Mouse (Mus musculus): Measurements from ENCODE around the gene Bicdl1. TPM values are rescaled to one million over a fixed set of nuclear protein-coding genes. Genes with fewer than 3 reads are reported as not detected.

Bicdl1 gene
- polyA plus RNA-seq, 1 experiment from 2014 or later, result 16.7 TPM

DNA sequence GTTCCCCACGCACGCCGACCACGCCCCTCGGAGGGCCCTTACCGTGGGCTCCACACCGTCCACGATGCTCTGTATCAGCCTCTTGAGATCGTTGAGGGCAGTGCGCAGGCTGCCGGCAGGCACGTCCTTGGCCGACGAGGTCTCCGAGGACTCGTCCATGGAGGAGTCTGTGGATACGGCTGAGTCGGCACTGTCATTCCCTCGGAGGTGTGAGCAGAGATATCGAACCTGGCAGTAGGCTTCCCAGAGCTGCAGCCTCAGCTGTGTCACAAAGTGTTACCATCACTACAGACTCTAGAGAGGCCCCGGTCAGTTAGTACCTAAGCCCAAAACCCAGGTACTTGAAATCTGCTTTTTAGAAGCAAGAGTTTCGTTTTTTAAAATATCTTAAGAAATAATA lies 68.8 kb downstream of the Bicdl1 start:
- Histone ChIP-seq H3K9me3 (no peaks in the 10 kb centered on the region), H3K4me3 (replicated peaks) (no peak overlapping the region), H3K4me1 (peaks cover 10% of the 10 kb centered on the region), H3K4me2 (no peak overlapping the region), H3K9ac (no peak overlapping the region), H3K36me3 (replicated peaks) (no peaks in the 10 kb centered on the region; the same call in 1 of the 2 replicates), H3K27ac (no peak overlapping the region), H3K27me3 (no peaks in the 10 kb centered on the region)
- ATAC-seq (ENCODE audit: low FRiP score), result no peak
- 88% methylated on average over 22 of the region's 22 CpGs for WGBS

DNA sequence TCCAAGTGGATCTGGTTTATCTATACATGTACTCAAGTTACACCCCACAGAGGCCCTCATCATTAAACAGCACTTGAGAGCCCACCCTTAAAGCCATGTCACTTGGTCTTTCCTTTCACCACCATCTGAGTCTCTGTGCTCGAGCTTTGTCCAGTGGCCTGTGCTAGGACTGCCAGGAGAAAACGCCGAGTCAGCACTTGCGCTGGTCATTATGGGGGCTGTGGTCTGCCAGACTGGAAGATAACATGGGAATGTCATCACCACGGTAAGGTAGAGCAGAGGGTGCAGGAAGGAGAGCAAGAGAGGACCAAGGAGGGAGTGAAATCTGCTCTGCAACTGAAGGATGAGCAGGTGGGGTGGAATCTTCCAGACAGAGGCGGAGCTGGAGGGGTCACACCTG lies 73.1 kb downstream of the Bicdl1 start:
- no peaks in the 10 kb centered on the region for H3K9me3 ChIP-seq
- no peak overlapping the region for H3K27ac ChIP-seq
- no peaks in the 10 kb centered on the region for H3K4me1 ChIP-seq
- no peaks in the 10 kb centered on the region for H3K36me3 ChIP-seq (replicated peaks)
- H3K4me3 ChIP-seq (replicated peaks), result no peak overlapping the region
- no peak overlapping the region for H3K9ac ChIP-seq
- H3K27me3 ChIP-seq, result 0 out of 2 replicates have a peak, but pooled peaks cover 3% of the 10 kb centered on the region
- WGBS, result 87% methylated on average over 6 of the region's 6 CpGs
- no peak overlapping the region for H3K4me2 ChIP-seq
- ATAC-seq (ENCODE audit: low FRiP score), result no peak

GRCm38 (mm10) chr5:115657234-115657633 lies 74.2 kb downstream of the Bicdl1 start:
- no peaks in the 10 kb centered on the region for H3K36me3 ChIP-seq (replicated peaks)
- no peak overlapping the region for H3K27ac ChIP-seq
- peaks cover 6% of the 10 kb centered on the region for H3K4me1 ChIP-seq
- 0 out of 2 replicates have a peak, but pooled peaks cover 3% of the 10 kb centered on the region for H3K27me3 ChIP-seq
- H3K4me2 ChIP-seq, result no peak overlapping the region
- no peak overlapping the region for H3K9ac ChIP-seq
- no peak for ATAC-seq (ENCODE audit: low FRiP score)
- no peak overlapping the region for H3K4me3 ChIP-seq (replicated peaks)
- 68% methylated on average over 1 of the region's 1 CpGs for WGBS
- H3K9me3 ChIP-seq, result no peaks in the 10 kb centered on the region

GRCm38 (mm10) chr5:115656677-115657076 lies 74.7 kb downstream of the Bicdl1 start:
- WGBS, result 83% methylated on average over 6 of the region's 6 CpGs
- Histone ChIP-seq H3K9ac (no peak overlapping the region), H3K9me3 (no peaks in the 10 kb centered on the region), H3K27me3 (0 out of 2 replicates have a peak, but pooled peaks cover 3% of the 10 kb centered on the region), H3K4me1 (peaks cover 11% of the 10 kb centered on the region), H3K27ac (no peak overlapping the region), H3K4me2 (no peak overlapping the region), H3K4me3 (replicated peaks) (no peak overlapping the region), H3K36me3 (replicated peaks) (no peaks in the 10 kb centered on the region)
- no peak for ATAC-seq (ENCODE audit: low FRiP score)

DNA sequence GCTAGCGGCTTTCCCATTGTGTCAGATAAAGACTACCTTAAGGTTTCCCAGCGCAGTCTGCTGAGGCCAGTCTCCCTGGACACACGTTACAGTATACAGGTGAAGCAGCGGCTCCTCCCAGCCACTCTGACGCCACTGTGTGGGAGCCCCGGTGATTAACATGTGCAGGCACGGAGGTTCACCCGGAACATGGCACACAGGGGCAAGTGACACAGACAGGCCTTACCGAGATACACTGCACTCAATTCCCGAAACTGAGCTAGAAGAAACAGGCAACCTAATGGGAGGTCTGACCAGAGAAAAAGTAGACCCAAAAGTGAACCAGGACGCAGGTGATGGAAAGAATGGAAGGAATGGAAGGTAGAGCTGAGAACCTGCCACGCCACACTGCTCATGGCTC lies 77.6 kb downstream of the Bicdl1 start:
- ATAC-seq (ENCODE audit: low FRiP score), result no peak
- Histone ChIP-seq H3K36me3 (replicated peaks) (peaks cover 3% of the 10 kb centered on the region; the same call in 1 of the 2 replicates), H3K4me3 (replicated peaks) (no peak overlapping the region), H3K9me3 (no peaks in the 10 kb centered on the region), H3K27me3 (0 out of 2 replicates have a peak, but pooled peaks cover 3% of the 10 kb centered on the region), H3K4me1 (peaks cover 14% of the 10 kb centered on the region), H3K27ac (no peak overlapping the region), H3K9ac (no peak overlapping the region), H3K4me2 (no peak overlapping the region)
- WGBS, result 91% methylated on average over 12 of the region's 12 CpGs

DNA sequence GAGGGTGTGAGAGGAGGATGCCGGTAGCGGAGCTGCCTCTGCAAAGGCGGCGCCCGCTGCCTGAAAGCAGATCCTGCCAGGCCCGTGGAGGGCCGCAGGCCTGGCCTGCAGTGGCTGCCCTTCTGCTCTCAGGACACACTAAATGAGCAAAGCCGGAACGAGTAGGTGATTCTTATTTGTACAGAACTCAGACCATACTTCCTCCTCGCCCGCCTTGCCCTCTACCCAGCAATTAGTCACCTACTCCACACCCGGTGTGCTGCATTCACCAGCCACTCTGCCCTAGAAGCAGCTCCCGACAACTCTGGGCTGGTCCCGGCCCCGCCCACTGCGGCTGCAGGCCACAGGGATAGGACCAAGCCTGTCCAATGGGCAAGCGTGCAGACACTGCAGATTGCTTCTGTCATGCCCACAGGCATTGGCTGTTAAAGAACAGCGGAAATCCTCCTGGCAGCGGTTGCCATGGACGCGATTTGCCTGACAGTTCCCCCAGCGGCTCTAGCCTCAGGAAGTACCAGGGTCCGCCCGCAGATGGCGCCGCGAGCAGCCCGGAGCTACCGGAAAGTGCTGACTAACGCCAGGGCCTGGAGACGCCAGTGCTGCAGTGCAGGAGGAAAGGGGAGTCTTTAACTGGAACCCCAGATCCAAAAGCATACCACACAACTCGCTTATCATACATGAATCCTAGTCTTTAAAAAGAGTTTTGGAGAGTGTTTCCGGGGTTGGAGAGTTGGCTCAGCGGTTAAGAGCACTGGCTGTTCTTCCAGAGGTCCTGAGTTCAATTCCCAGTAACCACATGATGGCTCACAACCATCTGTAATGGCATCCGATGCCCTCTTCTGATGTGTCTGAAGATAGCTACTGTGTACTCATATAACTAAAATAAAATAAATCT lies 78.5 kb downstream of the Bicdl1 start:
- peak; percentile 100 for ATAC-seq (ENCODE audit: low FRiP score)
- no peaks in the 10 kb centered on the region for H3K9me3 ChIP-seq
- H3K4me1 ChIP-seq, result peaks cover 14% of the 10 kb centered on the region
- H3K27ac ChIP-seq, result peak overlapping the region; percentile 80
- 3% methylated on average over 35 of the region's 35 CpGs for WGBS
- H3K4me3 ChIP-seq (replicated peaks), result peak overlapping the region; percentile 43
- H3K4me2 ChIP-seq, result peak overlapping the region; percentile 72
- H3K9ac ChIP-seq, result peak overlapping the region; percentile 58
- 0 out of 2 replicates have a peak, but pooled peaks cover 3% of the 10 kb centered on the region for H3K27me3 ChIP-seq
- H3K36me3 ChIP-seq (replicated peaks), result peaks cover 11% of the 10 kb centered on the region; the same call in 1 of the 2 replicates

- 0 out of 2 replicates have a peak, but pooled peaks cover 3% of the 10 kb centered on the region for H3K27me3 ChIP-seq
- peak overlapping the region; percentile 72; the same call in 1 of the 2 replicates for H3K4me2 ChIP-seq
- H3K36me3 ChIP-seq (replicated peaks), result peaks cover 20% of the 10 kb centered on the region
- no peaks in the 10 kb centered on the region for H3K9me3 ChIP-seq
- no peak for ATAC-seq (ENCODE audit: low FRiP score)
- 90% methylated on average over 10 of the region's 10 CpGs for WGBS
- H3K4me1 ChIP-seq, result peaks cover 14% of the 10 kb centered on the region
- H3K4me3 ChIP-seq (replicated peaks), result no peak overlapping the region; the same call in 1 of the 2 replicates
- peak overlapping the region; percentile 58; the same call in 1 of the 2 replicates for H3K9ac ChIP-seq
- H3K27ac ChIP-seq, result no peak overlapping the region
Measured at GRCm38 (mm10) chr5:115651821-115652220, 79.6 kb downstream of the Bicdl1 start.

DNA sequence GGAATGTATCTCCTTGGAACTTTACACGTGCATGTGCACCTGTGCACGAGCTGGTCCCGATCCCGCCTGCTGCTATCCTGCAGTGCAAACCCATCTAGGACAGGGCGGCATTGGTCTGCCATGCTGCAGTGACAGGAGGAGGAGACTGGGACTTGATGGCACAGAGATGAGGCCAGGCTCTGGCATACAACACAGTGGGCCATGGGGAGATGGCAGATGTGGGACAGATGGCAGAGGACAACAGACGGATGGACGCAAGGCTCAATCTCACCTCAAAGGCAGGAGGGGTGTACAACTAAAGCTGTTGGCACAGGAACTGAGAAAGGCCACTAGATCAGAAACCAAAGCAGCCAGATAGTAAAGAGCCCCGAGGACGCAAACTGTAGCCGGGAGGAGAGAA lies 80.5 kb downstream of the Bicdl1 start:
- no peak overlapping the region for H3K9ac ChIP-seq
- 93% methylated on average over 10 of the region's 10 CpGs for WGBS
- peaks cover 30% of the 10 kb centered on the region for H3K36me3 ChIP-seq (replicated peaks)
- ATAC-seq (ENCODE audit: low FRiP score), result no peak
- H3K27ac ChIP-seq, result no peak overlapping the region
- H3K4me2 ChIP-seq, result no peak overlapping the region
- peaks cover 14% of the 10 kb centered on the region for H3K4me1 ChIP-seq
- H3K27me3 ChIP-seq, result 0 out of 2 replicates have a peak, but pooled peaks cover 2% of the 10 kb centered on the region
- H3K4me3 ChIP-seq (replicated peaks), result no peak overlapping the region
- H3K9me3 ChIP-seq, result no peaks in the 10 kb centered on the region

DNA sequence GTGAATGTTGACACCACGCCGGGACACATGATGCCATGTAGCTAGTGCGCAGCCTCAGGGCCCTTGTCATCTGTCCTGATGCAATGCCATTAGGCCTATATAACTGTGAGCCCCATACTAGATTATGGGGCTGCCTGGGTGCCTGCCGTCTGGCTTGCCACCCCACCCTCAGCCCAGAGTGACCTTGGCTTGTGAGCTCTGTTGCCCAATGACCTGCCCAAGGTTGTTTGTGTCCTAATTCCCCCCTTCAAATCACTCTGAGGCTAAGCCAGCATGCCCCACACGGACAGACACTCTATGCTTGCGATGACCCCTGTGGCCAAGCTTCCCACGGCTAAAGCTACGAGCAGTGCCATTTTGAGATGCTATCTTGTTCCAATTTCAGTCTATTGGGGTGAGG lies 81.7 kb downstream of the Bicdl1 start:
- H3K27me3 ChIP-seq, result no peaks in the 10 kb centered on the region
- H3K36me3 ChIP-seq (replicated peaks), result peaks cover 41% of the 10 kb centered on the region
- H3K27ac ChIP-seq, result no peak overlapping the region
- WGBS, result 89% methylated on average over 8 of the region's 8 CpGs
- no peak overlapping the region for H3K4me2 ChIP-seq
- H3K4me3 ChIP-seq (replicated peaks), result no peak overlapping the region
- H3K9me3 ChIP-seq, result no peaks in the 10 kb centered on the region
- no peak overlapping the region for H3K9ac ChIP-seq
- peaks cover 14% of the 10 kb centered on the region for H3K4me1 ChIP-seq
- ATAC-seq (ENCODE audit: low FRiP score), result no peak

DNA sequence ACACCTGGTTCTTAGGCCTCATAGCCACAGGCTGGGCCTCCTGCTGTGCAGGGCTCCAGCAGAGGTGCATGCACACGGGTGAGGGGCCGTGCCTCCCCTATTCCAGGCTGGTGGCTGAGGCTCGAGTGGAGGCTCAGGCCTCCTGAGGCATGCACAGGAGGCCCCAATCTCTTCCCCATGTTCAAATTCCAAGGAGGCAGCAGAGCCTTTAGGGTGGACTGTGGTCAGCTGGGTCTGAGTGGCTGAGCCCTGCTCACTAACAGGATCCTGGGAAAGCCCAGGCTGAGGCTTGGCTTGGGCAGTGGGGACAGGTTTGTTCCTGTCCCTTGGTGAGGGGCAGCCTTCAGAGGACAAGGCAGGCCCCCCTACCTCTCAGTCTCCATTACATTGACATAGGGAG lies 82.5 kb downstream of the Bicdl1 start:
- Histone ChIP-seq H3K4me3 (replicated peaks) (no peak overlapping the region), H3K4me2 (no peak overlapping the region), H3K4me1 (peaks cover 14% of the 10 kb centered on the region), H3K9me3 (no peaks in the 10 kb centered on the region), H3K27ac (0 out of 2 replicates have a peak overlapping the region, but pooled peaks have one; percentile 25), H3K27me3 (no peaks in the 10 kb centered on the region), H3K36me3 (replicated peaks) (peaks cover 50% of the 10 kb centered on the region), H3K9ac (no peak overlapping the region)
- no peak for ATAC-seq (ENCODE audit: low FRiP score)
- WGBS, result 67% methylated on average over 3 of the region's 3 CpGs

- no peak for ATAC-seq (ENCODE audit: low FRiP score)
- Histone ChIP-seq H3K36me3 (replicated peaks) (peaks cover 97% of the 10 kb centered on the region), H3K4me1 (no peaks in the 10 kb centered on the region), H3K9me3 (no peaks in the 10 kb centered on the region), H3K27ac (no peak overlapping the region), H3K9ac (no peak overlapping the region), H3K27me3 (no peaks in the 10 kb centered on the region), H3K4me2 (no peak overlapping the region), H3K4me3 (replicated peaks) (no peak overlapping the region)
- 88% methylated on average over 9 of the region's 9 CpGs for WGBS
Measured at GRCm38 (mm10) chr5:115644192-115644591, 87.2 kb downstream of the Bicdl1 start.

- Histone ChIP-seq H3K9ac (no peak overlapping the region), H3K4me3 (replicated peaks) (no peak overlapping the region), H3K27me3 (no peaks in the 10 kb centered on the region), H3K9me3 (no peaks in the 10 kb centered on the region), H3K4me2 (no peak overlapping the region), H3K36me3 (replicated peaks) (peaks cover 28% of the 10 kb centered on the region), H3K27ac (no peak overlapping the region), H3K4me1 (peaks cover 47% of the 10 kb centered on the region)
- 69% methylated on average over 6 of the region's 6 CpGs for WGBS
- ATAC-seq (ENCODE audit: low FRiP score), result no peak
Measured at GRCm38 (mm10) chr5:115635536-115635935, 95.9 kb downstream of the Bicdl1 start.

Measured in forebrain, embryonic 12.5 days (tissue).